Mouse (Mus musculus) MN1 (cell line): Measurements from ENCODE around the gene Lyrm4.

Experiments used
- DNase-seq: peaks from one replicate; pipeline ENCODE4 v3.0.0-alpha.2; 2016; ENCODE audit warnings: low spot score

The Lyrm4 gene

GRCm38 (mm10) chr13:36117143-36118014 lies at the start of gene Lyrm4, which contains the start of gene Fars2:
Gene Lyrm4 (minus strand): TSS chr13:36117526.
Gene Fars2 (plus strand): TSS chr13:36117412.
- peak; percentile 95 for DNase-seq

- DNase-seq = no peak
Observed at GRCm38 (mm10) chr13:36163898-36164297, 46.6 kb upstream of the Lyrm4 start.

GRCm38 (mm10) chr13:36163411-36163810 lies 46.1 kb upstream of the Lyrm4 start:
- DNase-seq = no peak

- no peak for DNase-seq
Observed at GRCm38 (mm10) chr13:36156340-36156931, 39.1 kb upstream of the Lyrm4 start.

GRCm38 (mm10) chr13:36152728-36153498 lies 35.6 kb upstream of the Lyrm4 start:
- no peak for DNase-seq

GRCm38 (mm10) chr13:36150272-36150671 lies 32.9 kb upstream of the Lyrm4 start:
- no peak for DNase-seq

- no peak for DNase-seq
Observed at GRCm38 (mm10) chr13:36149175-36149939, 32.0 kb upstream of the Lyrm4 start.

- no peak for DNase-seq
Observed at GRCm38 (mm10) chr13:36145601-36146000, 28.3 kb upstream of the Lyrm4 start.

GRCm38 (mm10) chr13:36140247-36141016 lies 23.1 kb upstream of the Lyrm4 start:
- DNase-seq = no peak

- no peak for DNase-seq
Observed at GRCm38 (mm10) chr13:36139703-36140102, 22.4 kb upstream of the Lyrm4 start.

- no peak for DNase-seq
Observed at GRCm38 (mm10) chr13:36131992-36132649, 14.8 kb upstream of the Lyrm4 start.

- no peak for DNase-seq
Observed at GRCm38 (mm10) chr13:36131401-36131800, 14.1 kb upstream of the Lyrm4 start.

GRCm38 (mm10) chr13:36129360-36130054 lies 12.2 kb upstream of the Lyrm4 start:
- DNase-seq = no peak

GRCm38 (mm10) chr13:36120606-36121005 lies 3.3 kb upstream of the Lyrm4 start:
- DNase-seq = no peak

GRCm38 (mm10) chr13:36119684-36120083 lies 2.4 kb upstream of the Lyrm4 start:
- DNase-seq = no peak

GRCm38 (mm10) chr13:36116520-36117142 lies 695 bp downstream of the Lyrm4 start:
- peak; percentile 28 for DNase-seq

- no peak for DNase-seq
Observed at GRCm38 (mm10) chr13:36113181-36113580, 4.1 kb downstream of the Lyrm4 start.

- DNase-seq = no peak
Observed at GRCm38 (mm10) chr13:36111331-36111730, 6.0 kb downstream of the Lyrm4 start.

- DNase-seq = no peak
Observed at GRCm38 (mm10) chr13:36108528-36108927, 8.8 kb downstream of the Lyrm4 start.
